Mouse (Mus musculus): ENCODE measurements at regions not wholly inside any gene's neighbourhood (a gene's known extent, or its start where the extent isn't known, plus 50 kb on each side); places are given as distances from the start of the nearest gene placed in this dataset.

DNA sequence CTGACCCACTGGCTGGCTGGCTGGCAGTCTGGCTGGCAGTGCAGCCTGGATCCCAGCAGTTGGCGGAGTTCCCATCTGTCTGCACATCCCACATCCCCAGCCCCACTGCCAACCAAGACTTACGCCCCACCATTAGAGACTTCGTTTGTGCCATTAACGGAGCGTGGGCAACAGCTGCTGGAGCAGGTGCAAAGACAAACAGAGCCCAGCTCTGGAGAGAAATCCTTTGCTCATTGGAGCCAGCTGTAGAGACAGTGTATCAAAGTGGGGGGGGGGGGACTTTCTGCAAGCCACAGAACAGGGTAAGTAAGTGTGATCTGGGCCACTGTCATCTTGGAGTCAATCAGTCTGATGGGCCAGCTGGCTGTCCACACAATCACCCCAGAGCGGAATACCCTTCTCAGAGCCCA, 52.3 kb downstream of the Rplp1 start:
- no peak for DNase-seq (ENCODE audit: low spot score in 2 of 2)

DNA sequence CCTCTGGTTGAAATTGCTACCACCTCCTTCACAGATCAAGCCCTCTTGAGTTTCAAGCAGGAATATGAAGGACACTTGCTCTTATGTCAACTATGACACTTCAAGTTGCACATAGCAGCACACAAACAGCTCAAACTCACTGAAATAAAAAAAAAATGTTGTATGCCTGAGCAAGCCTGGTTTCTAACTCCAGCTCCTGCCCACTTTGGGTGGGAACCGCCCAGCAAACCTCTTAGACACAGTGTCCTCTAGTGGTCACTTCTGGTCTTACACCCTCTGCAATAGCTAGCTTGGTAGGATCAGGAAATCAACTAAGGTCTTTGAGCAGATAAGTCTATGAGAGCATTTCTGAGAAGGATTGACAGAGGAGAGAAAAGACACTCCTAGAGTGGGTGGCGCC, 54.2 kb downstream of the Rplp1 start:
- peak; percentile 18 to 31 for DNase-seq (ENCODE audit: low spot score in 2 of 2)

DNA sequence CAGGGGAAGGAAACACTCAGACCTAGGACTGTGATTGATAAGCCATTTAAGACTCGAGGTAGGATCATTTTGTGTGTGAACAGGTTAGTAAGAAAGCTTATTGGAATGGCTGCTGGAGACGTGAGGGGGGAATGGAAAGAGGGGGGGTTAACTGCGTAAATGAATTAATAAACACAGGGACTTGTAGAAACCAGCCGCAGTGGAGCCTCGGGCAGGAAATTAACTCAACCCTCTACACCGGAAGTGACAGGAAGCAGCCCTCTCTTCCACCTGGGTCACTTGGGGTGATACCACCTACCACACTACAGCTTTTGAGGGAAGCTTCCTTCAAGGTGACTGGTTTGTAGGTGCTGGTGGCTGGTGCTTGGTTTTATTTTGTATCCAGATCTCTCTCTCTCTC, 54.9 kb downstream of the Rplp1 start:
- no peak for DNase-seq (ENCODE audit: low spot score in 2 of 2)

DNA sequence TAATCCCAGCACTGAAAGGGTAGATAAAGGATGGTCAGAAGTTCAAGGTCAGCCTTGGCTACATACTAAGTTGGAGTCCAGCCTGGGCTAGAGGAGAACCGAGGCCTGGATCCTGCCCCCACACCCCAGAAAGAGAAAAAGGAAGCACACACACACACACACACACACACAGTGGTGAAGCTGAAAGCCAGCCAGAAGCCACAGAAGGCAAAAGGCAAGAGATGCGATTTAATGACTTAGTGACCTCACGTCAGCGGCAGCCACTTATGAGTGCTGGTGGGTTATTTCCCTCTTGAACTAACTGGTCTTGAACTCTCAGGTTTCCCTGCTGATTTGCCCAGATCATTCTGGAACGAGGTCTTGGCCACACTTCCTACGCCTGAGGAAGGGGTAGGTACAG, 56.5 kb downstream of the Rplp1 start:
- DNase-seq (ENCODE audit: low spot score in 2 of 2) = no peak

DNA sequence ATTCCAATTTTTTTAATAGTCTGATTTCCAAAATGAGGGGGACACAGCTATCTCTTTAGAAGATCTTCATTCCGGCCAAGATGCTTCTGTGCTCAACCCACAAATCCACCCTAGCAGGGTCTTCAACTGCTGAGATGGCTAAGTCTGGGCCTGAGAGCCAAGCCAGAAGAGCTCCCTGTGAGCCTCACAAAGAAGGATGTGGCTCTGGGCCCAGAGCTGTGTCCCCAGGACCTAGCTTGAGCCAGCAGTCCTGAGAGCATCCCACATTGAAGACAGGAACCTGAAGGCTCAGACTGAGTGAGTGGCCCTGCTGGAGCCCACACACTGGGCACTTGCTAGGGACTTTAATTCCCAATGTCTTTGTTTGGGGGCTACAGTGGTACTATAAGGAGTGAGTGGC, 57.7 kb downstream of the Rplp1 start:
- DNase-seq (ENCODE audit: low spot score in 2 of 2) = no peak

DNA sequence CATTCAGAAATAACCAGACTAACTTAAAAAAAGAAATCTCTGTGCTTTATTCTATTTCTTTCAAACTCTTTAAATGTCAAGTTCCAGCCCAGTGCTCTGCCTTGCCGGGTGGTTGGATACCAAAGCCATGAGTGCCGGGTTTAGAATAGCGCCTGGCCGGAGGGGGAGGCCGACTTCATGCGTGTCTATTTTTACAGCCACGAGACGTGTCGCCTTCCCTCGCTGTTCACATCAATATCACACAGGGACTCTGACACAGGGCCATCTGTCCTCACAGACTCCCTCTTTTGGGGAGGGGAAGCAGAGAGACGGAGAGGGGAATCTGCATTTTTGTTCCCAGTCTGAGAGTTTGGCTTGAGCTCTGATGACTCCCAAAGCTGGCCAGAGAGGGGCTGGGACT, 58.7 kb downstream of the Rplp1 start:
- no peak for DNase-seq (ENCODE audit: low spot score in 2 of 2)

DNA sequence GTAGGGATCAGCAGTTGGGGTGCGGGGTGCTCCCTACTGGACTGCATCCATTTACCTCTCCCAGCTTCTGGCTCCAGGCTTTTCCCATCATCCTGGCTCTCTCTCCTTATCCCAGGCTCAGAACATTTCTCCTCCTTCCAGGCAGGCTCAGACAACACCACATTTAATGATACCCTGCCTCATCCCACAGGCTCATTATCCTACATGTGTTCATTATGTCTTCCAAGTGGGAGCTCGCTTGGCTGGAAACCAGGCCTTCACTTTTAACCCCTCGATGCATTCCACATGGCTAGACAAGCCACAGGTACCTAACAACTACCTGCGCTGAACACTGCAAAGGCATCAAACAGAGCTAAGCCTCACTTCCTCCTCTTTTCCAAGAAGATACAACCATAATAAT, 60.5 kb downstream of the Rplp1 start:
- no peak for DNase-seq (ENCODE audit: low spot score in 2 of 2)

DNA sequence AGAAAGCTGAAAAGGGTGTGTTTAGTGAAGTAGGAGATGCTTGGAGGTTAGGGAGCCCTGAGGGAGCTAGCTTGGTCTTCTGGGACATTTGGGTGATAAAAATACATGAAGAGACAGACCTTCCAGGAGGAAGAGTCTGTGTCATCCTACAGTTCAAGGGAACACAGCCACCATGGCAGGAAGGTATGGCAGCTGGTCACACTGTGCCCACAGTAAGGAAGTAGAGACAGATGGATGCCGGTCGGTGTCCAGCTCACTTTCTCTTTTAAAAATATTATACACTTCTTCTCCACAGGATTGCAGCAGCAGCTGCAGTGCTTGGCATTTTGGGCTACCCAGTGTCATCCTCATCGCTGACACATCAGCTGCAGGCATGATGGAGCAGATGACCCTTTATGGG, 63.0 kb downstream of the Rplp1 start:
- DNase-seq (ENCODE audit: low spot score in 2 of 2) = no peak

DNA sequence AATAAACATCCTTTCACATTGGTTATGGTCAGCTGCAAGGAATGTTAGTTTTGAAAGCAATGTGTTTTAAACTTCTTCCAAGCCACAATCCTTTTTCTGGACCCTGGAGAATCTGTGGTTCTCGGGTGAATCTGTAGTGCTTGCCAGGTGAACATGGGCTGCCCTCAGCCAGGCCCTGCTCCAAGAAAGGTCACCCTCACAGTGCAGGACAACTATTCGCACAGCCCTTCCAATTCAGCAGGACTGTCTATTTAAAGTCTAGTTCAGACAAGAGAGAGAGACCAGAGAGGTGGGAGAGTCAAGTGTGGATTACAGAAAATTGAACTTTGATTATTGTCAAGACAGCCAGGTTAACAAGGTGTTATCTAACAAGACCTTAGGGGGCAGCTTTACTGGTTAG, 65.9 kb downstream of the Rplp1 start:
- no peak for DNase-seq (ENCODE audit: low spot score in 2 of 2)

DNA sequence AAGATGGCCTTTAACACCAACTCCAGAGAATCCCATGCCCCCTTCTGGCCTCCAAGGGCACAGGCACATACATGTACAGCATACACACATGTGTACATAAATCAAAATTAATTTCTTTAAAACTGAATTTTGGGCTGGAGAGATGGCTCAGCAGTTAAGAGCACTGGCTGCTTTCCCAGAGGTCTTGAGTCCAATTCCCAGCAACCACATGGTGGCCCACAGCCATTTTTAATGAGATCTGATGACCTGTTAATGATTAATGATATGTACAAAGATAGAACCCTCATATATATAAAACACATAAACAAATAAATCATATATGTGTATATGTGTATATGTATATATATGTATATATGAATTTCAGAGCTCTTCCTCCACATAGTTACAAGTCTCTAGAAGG, 66.8 kb downstream of the Rplp1 start:
- DNase-seq (ENCODE audit: low spot score in 2 of 2) = no peak

DNA sequence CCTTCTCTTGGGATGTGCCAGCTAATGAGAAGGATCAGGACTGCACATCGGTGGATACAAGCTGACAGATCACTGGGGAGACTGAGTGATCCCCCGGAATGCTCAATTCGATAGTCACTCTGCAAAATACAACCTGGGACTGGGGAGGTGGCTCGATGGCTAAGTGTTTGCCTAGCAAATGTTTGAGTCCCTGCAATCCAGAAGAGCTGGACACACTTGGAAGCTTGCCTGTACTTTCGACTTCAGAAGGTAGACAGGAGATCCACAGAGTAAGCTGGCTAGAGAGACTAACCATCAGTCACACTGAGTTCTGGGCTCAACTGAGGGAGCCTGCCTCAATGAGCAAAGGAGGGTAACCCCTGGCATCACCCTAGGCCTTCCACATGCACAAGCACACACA, 69.7 kb downstream of the Rplp1 start:
- no peak for DNase-seq (ENCODE audit: low spot score in 2 of 2)

DNA sequence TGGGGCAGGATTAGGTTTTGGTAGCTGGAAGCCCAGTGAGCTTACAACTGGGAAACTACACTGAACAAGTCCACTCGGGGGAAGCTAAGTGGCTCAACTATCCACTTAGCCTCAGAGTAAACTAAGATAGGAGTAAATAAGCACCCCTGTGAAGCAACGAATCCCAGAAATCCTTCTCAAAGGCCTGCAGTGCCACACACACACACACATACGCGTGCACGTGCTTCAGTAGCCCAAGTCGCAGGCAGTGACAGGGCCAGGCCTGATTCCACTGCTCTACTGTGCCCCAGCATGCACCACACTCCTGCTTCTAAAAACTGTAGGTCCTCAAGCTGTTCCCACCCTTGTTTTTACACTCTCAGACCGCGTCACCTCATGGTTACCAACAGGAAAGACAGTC, 70.2 kb downstream of the Rplp1 start:
- DNase-seq (ENCODE audit: low spot score in 2 of 2) = no peak

DNA sequence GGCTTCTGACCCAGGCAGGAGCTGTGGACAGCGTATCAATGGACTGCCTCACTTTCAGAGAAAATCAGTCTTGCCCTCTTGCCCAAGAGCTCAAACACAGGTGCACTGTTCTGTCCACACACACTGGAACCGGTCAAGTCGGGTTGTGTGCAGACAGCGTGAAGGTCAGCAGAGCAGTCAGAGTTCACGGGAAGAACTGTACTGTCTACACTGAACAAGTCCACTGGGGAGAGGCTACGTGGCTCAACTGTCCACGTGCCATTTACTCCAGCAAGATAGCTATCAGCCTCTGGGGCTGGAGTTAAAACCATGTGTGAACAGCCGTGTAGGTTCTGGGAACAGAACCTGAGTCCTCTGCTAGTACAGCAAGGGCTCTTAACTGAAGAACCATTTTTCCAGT, 70.8 kb downstream of the Rplp1 start:
- no peak for DNase-seq (ENCODE audit: low spot score in 2 of 2)

DNA sequence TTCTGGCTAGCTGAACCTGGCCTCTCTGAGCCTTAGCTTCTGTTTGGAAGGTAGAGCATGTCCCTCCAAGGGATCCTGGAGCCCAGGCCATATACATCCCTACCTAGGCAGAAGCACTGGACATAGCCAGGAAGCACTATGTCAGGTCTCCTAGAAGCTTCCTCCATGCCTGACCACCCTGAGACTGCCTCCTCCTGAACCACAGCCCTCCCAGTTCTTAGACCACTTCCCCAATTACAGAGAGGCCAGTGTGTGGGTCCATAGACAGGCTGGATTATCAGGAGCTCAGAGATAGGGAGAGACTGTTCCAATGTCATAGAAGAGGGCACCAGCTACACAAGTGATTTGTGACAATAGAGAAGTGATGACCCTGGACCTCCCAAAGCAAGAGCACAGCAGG, 72.0 kb downstream of the Rplp1 start:
- no peak for DNase-seq (ENCODE audit: low spot score in 2 of 2)

DNA sequence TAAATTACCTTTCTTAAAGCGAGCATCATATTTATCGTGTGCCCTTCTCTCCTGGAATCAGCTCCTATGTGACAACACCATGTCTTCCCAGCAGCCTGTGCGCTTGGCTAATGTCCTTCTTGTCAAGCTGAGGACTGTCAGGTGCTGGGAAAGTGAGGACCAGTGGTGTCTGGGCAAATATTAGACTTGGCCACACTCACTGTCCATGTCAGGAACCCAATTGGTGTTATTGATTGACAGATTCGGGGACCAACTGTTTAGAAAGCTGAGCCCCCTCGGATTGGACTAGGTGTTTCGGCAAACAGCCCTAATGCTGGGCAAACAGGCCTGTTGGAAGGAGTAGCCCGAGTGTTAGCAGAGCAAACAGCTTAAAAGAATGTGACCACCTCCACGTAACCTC, 73.1 kb downstream of the Rplp1 start:
- DNase-seq (ENCODE audit: low spot score in 2 of 2) = no peak

DNA sequence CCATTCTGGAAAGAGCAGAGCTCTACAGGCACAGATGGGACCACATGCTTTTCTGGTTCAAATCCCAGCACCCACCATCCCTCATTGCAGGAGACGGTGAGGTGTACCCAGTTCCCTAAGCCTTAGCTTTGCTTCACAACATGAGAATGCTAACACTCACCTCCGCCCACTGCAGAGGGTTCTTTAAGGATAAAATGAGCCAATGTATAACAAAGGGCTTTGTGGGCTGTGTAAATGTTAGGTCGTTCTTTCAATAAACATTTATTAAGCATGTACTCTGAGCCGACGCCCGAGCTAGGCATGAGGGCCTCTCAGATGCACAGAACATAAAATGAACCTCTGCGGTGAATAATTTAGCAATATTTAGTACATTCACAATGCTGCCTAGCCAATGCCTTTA, 74.0 kb downstream of the Rplp1 start:
- no peak for DNase-seq (ENCODE audit: low spot score in 2 of 2)

DNA sequence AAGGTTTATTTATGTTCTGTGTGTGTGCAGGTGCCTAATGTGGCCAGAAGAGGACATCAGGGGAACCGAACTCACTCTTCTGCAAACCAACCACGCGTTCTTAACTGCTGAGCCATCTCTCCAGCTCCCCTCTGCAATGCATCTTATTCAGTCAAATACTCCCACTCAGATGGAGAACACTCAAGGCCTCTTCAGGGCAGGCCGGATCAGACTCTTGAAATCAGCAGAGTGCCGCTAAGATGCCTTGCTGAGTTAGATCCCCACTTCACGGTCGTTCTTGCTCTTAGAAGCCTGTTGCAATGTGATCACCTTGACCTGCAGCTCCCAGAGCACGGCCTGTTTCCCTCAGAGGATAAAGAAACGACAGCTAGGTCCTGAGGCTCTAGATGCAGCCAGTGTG, 81.1 kb downstream of the Rplp1 start:
- no peak for DNase-seq (ENCODE audit: low spot score in 2 of 2)

DNA sequence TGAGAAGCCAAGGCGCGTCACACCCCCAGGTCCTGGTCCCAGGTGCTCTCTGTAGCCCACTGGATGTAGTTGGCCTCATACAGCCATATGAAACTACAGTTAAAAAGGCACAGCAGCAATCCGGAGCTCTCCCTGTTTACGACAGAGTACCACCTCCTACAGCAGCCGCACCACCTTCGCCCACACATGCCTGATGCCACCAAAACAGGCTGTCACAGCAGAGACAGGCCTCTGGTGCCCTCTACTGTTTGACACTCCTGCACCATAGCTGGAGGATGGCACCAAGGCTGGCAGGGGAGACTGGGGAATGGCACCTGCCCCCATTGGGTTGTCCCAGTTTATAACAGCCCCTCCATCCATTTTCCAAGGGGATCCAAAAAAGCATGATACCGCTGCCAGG, 84.1 kb downstream of the Rplp1 start:
- peak; percentile 50 to 64 for DNase-seq (ENCODE audit: low spot score in 2 of 2)

DNA sequence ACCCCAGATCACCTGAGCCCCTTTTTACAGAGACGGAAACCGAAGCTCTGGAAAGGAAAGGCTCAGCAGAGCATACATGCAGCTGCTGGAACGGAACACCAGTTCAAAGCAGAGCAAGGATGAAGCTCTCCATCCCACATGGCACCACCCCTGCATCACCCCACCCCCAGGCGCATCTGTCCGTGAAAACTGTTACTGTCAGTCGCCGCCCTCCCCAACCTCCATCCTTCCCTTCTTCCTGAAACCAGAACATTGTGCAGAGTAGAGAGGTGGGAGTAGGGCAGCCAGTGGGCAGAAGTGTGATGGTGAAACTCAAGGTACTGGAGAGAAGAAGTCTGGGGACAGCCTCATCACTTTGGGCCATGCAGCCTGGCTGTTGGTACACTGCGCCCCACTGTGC, 84.6 kb downstream of the Rplp1 start:
- DNase-seq (ENCODE audit: low spot score in 2 of 2) = no peak

DNA sequence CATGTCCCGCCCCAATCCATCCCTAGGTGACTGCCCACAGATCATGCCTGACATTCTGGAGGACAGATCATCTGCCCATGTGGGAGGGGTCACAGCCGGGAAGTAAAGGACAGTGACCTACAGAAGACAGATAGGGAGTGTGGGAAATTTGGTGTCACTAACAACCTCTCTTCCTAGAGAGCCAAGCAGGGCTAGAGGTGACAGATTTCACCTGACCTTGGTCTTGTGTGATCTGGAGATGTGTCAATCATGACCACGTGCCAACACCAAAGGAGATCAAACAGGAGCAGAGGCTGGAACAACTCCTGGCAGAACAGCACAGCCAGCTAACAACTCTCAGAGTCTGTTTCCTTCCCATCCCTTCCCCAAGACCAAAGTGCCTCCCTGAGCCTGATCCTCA, 85.0 kb downstream of the Rplp1 start:
- DNase-seq (ENCODE audit: low spot score in 2 of 2) = no peak

DNA sequence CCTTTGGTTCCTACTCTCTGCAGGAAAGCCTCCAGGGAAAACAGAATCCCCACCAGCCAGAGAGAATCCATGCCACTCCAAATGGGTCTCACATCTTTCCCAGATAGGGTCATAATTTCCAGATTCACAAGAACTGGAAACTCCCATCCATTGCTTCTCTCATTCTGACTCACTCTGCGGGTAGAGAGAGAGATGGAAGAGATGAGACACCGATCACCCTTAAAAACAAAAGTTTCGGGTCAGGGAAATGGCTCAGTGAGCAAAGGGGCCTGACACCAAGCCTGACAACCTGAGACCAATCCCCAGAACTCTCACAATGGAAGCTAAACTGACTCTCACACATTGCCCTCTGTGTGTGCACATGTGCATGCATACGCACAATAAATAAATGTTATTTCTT, 86.6 kb downstream of the Rplp1 start:
- DNase-seq (ENCODE audit: low spot score in 2 of 2) = no peak

DNA sequence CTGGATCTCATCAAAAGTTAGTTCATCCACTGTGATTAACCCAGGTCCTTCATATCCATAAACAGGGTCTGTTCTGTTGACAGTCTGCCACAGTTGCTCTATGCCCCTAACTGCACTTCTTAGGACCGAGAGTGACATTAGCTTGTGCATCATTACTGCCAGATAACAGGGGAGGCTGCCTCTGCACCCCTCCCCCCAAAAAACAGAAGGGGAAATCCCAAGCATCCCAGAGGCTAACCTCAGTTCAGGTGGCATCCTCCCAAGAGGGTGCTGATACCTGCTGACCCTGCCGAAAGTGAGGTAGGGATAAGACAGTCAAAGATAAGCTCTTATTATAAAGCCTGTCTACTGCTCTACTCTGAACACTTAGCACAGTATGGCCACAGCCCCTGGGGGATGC, 87.3 kb downstream of the Rplp1 start:
- no peak for DNase-seq (ENCODE audit: low spot score in 2 of 2)

DNA sequence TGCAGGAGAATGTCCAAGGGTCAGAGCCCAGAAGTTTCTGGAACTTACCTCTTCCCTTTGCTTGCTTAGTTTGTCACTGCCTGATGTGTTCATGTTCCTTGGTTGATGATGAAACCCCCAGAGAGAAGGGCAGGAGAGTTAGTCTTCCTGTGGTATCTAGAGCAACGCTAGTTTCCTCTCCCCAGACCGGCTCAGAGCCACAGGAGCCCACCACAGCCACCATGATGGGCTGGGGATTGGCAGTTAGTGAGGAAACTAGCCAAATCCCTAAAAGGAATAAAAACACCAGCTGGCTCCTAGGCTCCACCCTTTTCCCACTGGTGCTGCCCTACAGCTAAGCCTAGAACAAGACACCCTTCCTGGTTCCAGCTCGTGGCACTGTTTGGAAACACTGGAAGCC, 87.9 kb downstream of the Rplp1 start:
- DNase-seq (ENCODE audit: low spot score in 2 of 2) = no peak

DNA sequence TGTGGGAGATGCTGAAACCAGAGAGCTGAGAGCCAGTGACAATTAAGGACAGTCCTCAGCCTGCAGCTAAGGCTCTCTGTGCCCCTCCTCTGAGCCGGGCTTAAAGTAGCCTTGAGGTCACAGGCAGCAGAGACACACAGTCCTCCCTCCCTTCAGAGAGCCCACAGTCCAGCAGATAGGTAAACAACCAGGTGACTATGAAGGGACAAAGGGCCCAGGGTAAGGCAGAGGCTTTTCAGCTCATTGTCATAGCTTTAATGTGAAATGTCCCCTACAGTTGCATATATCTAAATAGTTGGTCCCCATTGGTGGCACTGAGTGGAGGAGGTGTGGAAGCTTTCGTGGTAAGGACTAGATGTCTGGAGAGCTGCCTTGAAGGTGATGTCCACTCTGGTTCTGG, 88.5 kb downstream of the Rplp1 start:
- DNase-seq (ENCODE audit: low spot score in 2 of 2) = no peak

DNA sequence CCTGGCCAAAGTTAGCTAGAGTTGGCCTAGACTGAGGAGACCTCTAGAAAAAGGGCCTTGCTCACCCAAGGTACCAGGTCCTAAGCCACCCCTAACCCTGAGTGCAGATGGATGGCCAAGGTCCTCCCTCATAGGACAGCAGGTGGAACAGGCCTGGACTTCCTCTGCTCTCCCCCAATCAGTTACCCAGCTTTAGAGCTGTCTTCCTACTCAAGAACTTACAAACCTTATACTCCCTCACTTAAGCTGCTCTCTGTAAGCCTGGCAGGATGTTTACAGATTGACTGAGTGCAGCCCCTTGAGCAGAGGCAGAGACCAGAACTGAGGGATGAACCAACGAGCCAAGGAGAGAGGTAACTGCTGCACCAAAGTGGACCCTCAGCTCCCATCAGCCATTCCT, 94.5 kb downstream of the Rplp1 start:
- DNase-seq (ENCODE audit: low spot score in 2 of 2) = no peak
